Mouse (Mus musculus): ENCODE results near the gene Hist2h3c2. TPM values are rescaled to one million over a fixed set of nuclear protein-coding genes. Genes with fewer than 3 reads are reported as not detected.
"Not testable (repeated sequence)": the region's sequence is repeated elsewhere in the genome, so short reads cannot be mapped to it uniquely, and the experiment has no call there.

The Hist2h3c2 gene
- polyA plus RNA-seq (2016; fragmentation: Nextera tagmentation; extraction: Ambion mirVana): 9.8 and 14.7 TPM in 2 replicates

GRCm38 (mm10) chr3:96238954-96239793, at the start of gene Hist2h3c2:
TSS of gene Hist2h3c2 (minus strand) at chr3:96239127.
- ATAC-seq (ENCODE audit: low FRiP score, low read depth): peak; percentile 95

GRCm38 (mm10) chr3:96287334-96287733, 48.4 kb upstream of the Hist2h3c2 start:
- H3K4me1 ChIP-seq; H3K9ac ChIP-seq (replicated peaks); H3K27ac ChIP-seq (replicated peaks); H3K4me3 ChIP-seq; H3K36me3 ChIP-seq; H3K9me3 ChIP-seq; H3K4me2 ChIP-seq (replicated peaks); ATAC-seq (ENCODE audit: low FRiP score, low read depth): not testable (repeated sequence)
- peaks cover 35% of the 10 kb centered on the region for H3K27me3 ChIP-seq
- WGBS: 92% methylated on average over 11 of the region's 11 CpGs

More at GRCm38 (mm10) chr3:96238954-96239793, at the start of gene Hist2h3c2:
- under 1% methylated on average over 11 of the region's 68 CpGs for WGBS
- Histone ChIP-seq H3K4me2 (replicated peaks) (peak within 1 kb of the TSS; percentile 57), H3K4me1 (peaks cover 23% of the 10 kb centered on the region), H3K4me3 (peak within 1 kb of the TSS; percentile 47), H3K9ac (replicated peaks) (peak within 1 kb of the TSS; percentile 60), H3K27ac (replicated peaks) (peak within 1 kb of the TSS; percentile 79)
- H3K36me3 ChIP-seq, H3K27me3 ChIP-seq, H3K9me3 ChIP-seq: not testable (repeated sequence)

- Histone ChIP-seq H3K4me3 (no peak overlapping the region), H3K27me3 (peaks cover 48% of the 10 kb centered on the region), H3K9ac (replicated peaks) (no peak overlapping the region), H3K4me1 (0 out of 2 replicates have a peak, but pooled peaks cover 4% of the 10 kb centered on the region), H3K4me2 (replicated peaks) (no peak overlapping the region), H3K9me3 (no peaks in the 10 kb centered on the region), H3K36me3 (no peaks in the 10 kb centered on the region), H3K27ac (replicated peaks) (no peak overlapping the region)
- WGBS: 30% methylated on average over 4 of the region's 4 CpGs
- no peak for ATAC-seq (ENCODE audit: low FRiP score, low read depth)
Measured at GRCm38 (mm10) chr3:96284457-96284856, 45.5 kb upstream of the Hist2h3c2 start.

- WGBS: 52% methylated on average over 6 of the region's 6 CpGs
- no peak overlapping the region for H3K4me2 ChIP-seq (replicated peaks)
- no peak for ATAC-seq (ENCODE audit: low FRiP score, low read depth)
- no peak overlapping the region for H3K4me3 ChIP-seq
- no peak overlapping the region for H3K27ac ChIP-seq (replicated peaks)
- no peak overlapping the region for H3K9ac ChIP-seq (replicated peaks)
- no peaks in the 10 kb centered on the region for H3K9me3 ChIP-seq
- H3K27me3 ChIP-seq: peaks cover 52% of the 10 kb centered on the region
- H3K36me3 ChIP-seq: no peaks in the 10 kb centered on the region
- H3K4me1 ChIP-seq: peaks cover 13% of the 10 kb centered on the region
Measured at GRCm38 (mm10) chr3:96280660-96281059, 41.7 kb upstream of the Hist2h3c2 start.

GRCm38 (mm10) chr3:96277800-96278624, 39.1 kb upstream of the Hist2h3c2 start:
- H3K4me1 ChIP-seq: peaks cover 13% of the 10 kb centered on the region
- ATAC-seq (ENCODE audit: low FRiP score, low read depth): peak; percentile 97
- peak overlapping the region; percentile 80 for H3K4me2 ChIP-seq (replicated peaks)

GRCm38 (mm10) chr3:96277428-96277799, 38.5 kb upstream of the Hist2h3c2 start:
- Histone ChIP-seq H3K4me2 (replicated peaks) (peak overlapping the region; percentile 80), H3K9ac (replicated peaks) (peak overlapping the region; percentile 57), H3K9me3 (no peaks in the 10 kb centered on the region), H3K27me3 (peaks cover 25% of the 10 kb centered on the region), H3K27ac (replicated peaks) (peak overlapping the region; percentile 89), H3K4me1 (peaks cover 13% of the 10 kb centered on the region), H3K36me3 (no peaks in the 10 kb centered on the region), H3K4me3 (peak overlapping the region; percentile 50)
- WGBS: 18% methylated on average over 8 of the region's 8 CpGs
- no peak; the same call in 1 of the 2 replicates for ATAC-seq (ENCODE audit: low FRiP score, low read depth)

More at GRCm38 (mm10) chr3:96277800-96278624, 39.1 kb upstream of the Hist2h3c2 start:
- Histone ChIP-seq H3K27me3 (peaks cover 31% of the 10 kb centered on the region), H3K9ac (replicated peaks) (peak overlapping the region; percentile 57), H3K4me3 (peak overlapping the region; percentile 50), H3K9me3 (no peaks in the 10 kb centered on the region), H3K36me3 (no peaks in the 10 kb centered on the region), H3K27ac (replicated peaks) (peak overlapping the region; percentile 89)
- WGBS: under 1% methylated on average over 49 of the region's 49 CpGs

- Histone ChIP-seq H3K4me3 (no peak overlapping the region), H3K4me2 (replicated peaks) (no peak overlapping the region), H3K9ac (replicated peaks) (no peak overlapping the region), H3K27ac (replicated peaks) (no peak overlapping the region), H3K4me1 (peaks cover 13% of the 10 kb centered on the region), H3K9me3 (no peaks in the 10 kb centered on the region), H3K27me3 (peaks cover 12% of the 10 kb centered on the region; the same call in 1 of the 2 replicates), H3K36me3 (no peaks in the 10 kb centered on the region)
- no peak for ATAC-seq (ENCODE audit: low FRiP score, low read depth)
- 86% methylated on average over 17 of the region's 17 CpGs for WGBS
Measured at GRCm38 (mm10) chr3:96273591-96274465, 34.9 kb upstream of the Hist2h3c2 start.

- Histone ChIP-seq H3K9me3 (no peaks in the 10 kb centered on the region), H3K27ac (replicated peaks) (peak within 1 kb of the TSS; percentile 96), H3K4me1 (peaks cover 11% of the 10 kb centered on the region), H3K4me2 (replicated peaks) (peak within 1 kb of the TSS; percentile 80), H3K4me3 (peak within 1 kb of the TSS; percentile 55), H3K27me3 (no peaks in the 10 kb centered on the region), H3K36me3 (no peaks in the 10 kb centered on the region), H3K9ac (replicated peaks) (peak within 1 kb of the TSS; percentile 77)
- peak; percentile 96 for ATAC-seq (ENCODE audit: low FRiP score, low read depth)
- WGBS: under 1% methylated on average over 45 of the region's 45 CpGs
Measured at GRCm38 (mm10) chr3:96269511-96270474, 30.9 kb upstream of the Hist2h3c2 start, which contains the start of gene Hist2h2bb. TSS of gene Hist2h2bb (plus strand) at chr3:96269752.

- H3K27ac ChIP-seq (replicated peaks): peak overlapping the region; percentile 96
- peak overlapping the region; percentile 70 for H3K9ac ChIP-seq (replicated peaks)
- ATAC-seq (ENCODE audit: low FRiP score, low read depth): peak; percentile 51
- peaks cover 19% of the 10 kb centered on the region for H3K4me1 ChIP-seq
- not testable (repeated sequence) for H3K36me3 ChIP-seq, H3K9me3 ChIP-seq, H3K27me3 ChIP-seq
- peak overlapping the region; percentile 80 for H3K4me2 ChIP-seq (replicated peaks)
- H3K4me3 ChIP-seq: peak overlapping the region; percentile 55
- WGBS: under 1% methylated on average over 15 of the region's 44 CpGs
Measured at GRCm38 (mm10) chr3:96268776-96269378, 29.9 kb upstream of the Hist2h3c2 start.

- Histone ChIP-seq H3K9me3 (no peaks in the 10 kb centered on the region), H3K4me2 (replicated peaks) (peak within 1 kb of the TSS; percentile 80), H3K9ac (replicated peaks) (peak within 1 kb of the TSS; percentile 70), H3K4me3 (peak within 1 kb of the TSS; percentile 55), H3K36me3 (no peaks in the 10 kb centered on the region), H3K27me3 (no peaks in the 10 kb centered on the region), H3K27ac (replicated peaks) (peak within 1 kb of the TSS; percentile 96), H3K4me1 (peaks cover 23% of the 10 kb centered on the region)
- peak; percentile 76 for ATAC-seq (ENCODE audit: low FRiP score, low read depth)
- 24% methylated on average over 30 of the region's 30 CpGs for WGBS
Measured at GRCm38 (mm10) chr3:96268051-96268775, 29.3 kb upstream of the Hist2h3c2 start, which contains the start of gene Hist2h3b. TSS of gene Hist2h3b (plus strand) at chr3:96268654.
